ENCODE assay signal across 9 mouse cellular contexts in genomic region chr16:49407956-49408795, GRCm38 (mm10).
A peak's percentile ranks its signal among the peaks of the same experiment; 100 is the strongest.
DNase-seq lines count a peak whose midpoint lies in the region; ATAC-seq and TF ChIP-seq lines count a peak whose summit lies in the region.
"Had no signal": no experiment of that assay in that cellular context is flagged by ENCODE, and none has a peak within 500 bp of the region (broad histone marks: within the 10 kb centered on the region; RNA-seq: fewer than 3 reads in every experiment).

No protein-coding gene starts in this region.

- no peak overlapping the region for H3K27ac ChIP-seq in heart, embryonic 12.5 days (ENCODE audit: poor library complexity, severe bottlenecking)
- no peak overlapping the region for H3K27ac ChIP-seq in forebrain, embryonic 10.5 days
- H3K27ac ChIP-seq in midbrain, postnatal 0 days (ENCODE audit: low read depth, low read length): no peak overlapping the region

- ATAC-seq in heart, embryonic 12.5 days (ENCODE audit: insufficient number of reproducible peaks, low FRiP score): no peak
- ATAC-seq in midbrain, postnatal 0 days (ENCODE audit: low FRiP score): no peak

- H3K36me3 ChIP-seq in heart, embryonic 12.5 days: no peaks in the 10 kb centered on the region
- H3K36me3 ChIP-seq in forebrain, embryonic 10.5 days (replicated peaks): no peaks in the 10 kb centered on the region
- no peaks in the 10 kb centered on the region for H3K36me3 ChIP-seq in midbrain, postnatal 0 days (ENCODE audit: insufficient read depth, low read length)

- TF ChIP-seq CTCF in midbrain, postnatal 0 days (IDR thresholded peaks at IDR 0.05): no peak

- H3K4me3 ChIP-seq in heart, embryonic 12.5 days: no peak overlapping the region
- no peak overlapping the region for H3K4me3 ChIP-seq in forebrain, embryonic 10.5 days
- H3K4me3 ChIP-seq in midbrain, postnatal 0 days (ENCODE audit: low read depth, low read length): no peak overlapping the region

- peak overlapping the region; percentile 51 for H3K4me2 ChIP-seq in heart, embryonic 12.5 days
- no peak overlapping the region for H3K4me2 ChIP-seq in midbrain, postnatal 0 days (ENCODE audit: low read depth, low read length, poor library complexity, severe bottlenecking)

- H3K9ac ChIP-seq in heart, embryonic 12.5 days: no peak overlapping the region
- no peak overlapping the region for H3K9ac ChIP-seq in midbrain, postnatal 0 days (replicated peaks; ENCODE audit: low read length, poor library complexity, severe bottlenecking)

- no peaks in the 10 kb centered on the region for H3K9me3 ChIP-seq in heart, embryonic 12.5 days (replicated peaks)
- H3K9me3 ChIP-seq in forebrain, embryonic 10.5 days: no peaks in the 10 kb centered on the region; the same call in 1 of the 2 replicates
- no peaks in the 10 kb centered on the region for H3K9me3 ChIP-seq in midbrain, postnatal 0 days (ENCODE audit: low read length)

- DNase-seq in heart, adult 8-10 months (ENCODE audit: low spot score): no peak
- peak; percentile 21 for DNase-seq in forebrain, embryonic 10.5 days (ENCODE audit: extremely low spot score, low spot score)
- peak; percentile 11 for DNase-seq in kidney, postnatal 14 days
- peak; percentile 46 for DNase-seq in midbrain, postnatal 0 days (ENCODE audit: low spot score)
- DNase-seq in gastrocnemius, postnatal 25 days: no peak
- no peak for DNase-seq in thymus, adult 18-20 months
- no peak for DNase-seq in B cell, adult 2 months
- DNase-seq: adrenal gland, postnatal 36 days had no signal

- 21% methylated on average over 16 of the region's 16 CpGs for WGBS in heart, embryonic 12.5 days
- 34% methylated on average over 16 of the region's 16 CpGs for WGBS in forebrain, embryonic 10.5 days
- 46% methylated on average over 16 of the region's 16 CpGs for WGBS in midbrain, postnatal 0 days

- 0 out of 2 replicates have a peak, but pooled peaks cover 4% of the 10 kb centered on the region for H3K4me1 ChIP-seq in heart, embryonic 12.5 days (replicated peaks)
- peaks cover 11% of the 10 kb centered on the region for H3K4me1 ChIP-seq in forebrain, embryonic 10.5 days
- H3K4me1 ChIP-seq in midbrain, postnatal 0 days (ENCODE audit: insufficient read depth, low read length): no peaks in the 10 kb centered on the region

- H3K27me3 ChIP-seq in heart, embryonic 12.5 days (replicated peaks): no peaks in the 10 kb centered on the region
- H3K27me3 ChIP-seq in forebrain, embryonic 10.5 days (ENCODE audit: poor library complexity, severe bottlenecking): no peaks in the 10 kb centered on the region
- H3K27me3 ChIP-seq in midbrain, postnatal 0 days (ENCODE audit: insufficient read depth, low read length): no peaks in the 10 kb centered on the region

Comparison
In these comparisons a context has a peak if more than half of its experiments do, and no peak if none do; other contexts are left out.
1. DNase-seq: peak in forebrain, embryonic 10.5 days (single experiment), kidney, postnatal 14 days (single experiment) and midbrain, postnatal 0 days (single experiment); none in heart, adult 8-10 months (single experiment), gastrocnemius, postnatal 25 days (single experiment), thymus, adult 18-20 months (0 of 2) and B cell, adult 2 months (0 of 2).